Mouse (Mus musculus) mature B cell (primary cell): Measurements from ENCODE around the gene Sema4c.

Source experiments
- in situ Hi-C: fragments of 300-500 bp; cut with MboI; formaldehyde crosslinking; loops from 2 replicates; pipeline ENCODE4 v1.14.3; 2019

Sema4c gene

DNA sequence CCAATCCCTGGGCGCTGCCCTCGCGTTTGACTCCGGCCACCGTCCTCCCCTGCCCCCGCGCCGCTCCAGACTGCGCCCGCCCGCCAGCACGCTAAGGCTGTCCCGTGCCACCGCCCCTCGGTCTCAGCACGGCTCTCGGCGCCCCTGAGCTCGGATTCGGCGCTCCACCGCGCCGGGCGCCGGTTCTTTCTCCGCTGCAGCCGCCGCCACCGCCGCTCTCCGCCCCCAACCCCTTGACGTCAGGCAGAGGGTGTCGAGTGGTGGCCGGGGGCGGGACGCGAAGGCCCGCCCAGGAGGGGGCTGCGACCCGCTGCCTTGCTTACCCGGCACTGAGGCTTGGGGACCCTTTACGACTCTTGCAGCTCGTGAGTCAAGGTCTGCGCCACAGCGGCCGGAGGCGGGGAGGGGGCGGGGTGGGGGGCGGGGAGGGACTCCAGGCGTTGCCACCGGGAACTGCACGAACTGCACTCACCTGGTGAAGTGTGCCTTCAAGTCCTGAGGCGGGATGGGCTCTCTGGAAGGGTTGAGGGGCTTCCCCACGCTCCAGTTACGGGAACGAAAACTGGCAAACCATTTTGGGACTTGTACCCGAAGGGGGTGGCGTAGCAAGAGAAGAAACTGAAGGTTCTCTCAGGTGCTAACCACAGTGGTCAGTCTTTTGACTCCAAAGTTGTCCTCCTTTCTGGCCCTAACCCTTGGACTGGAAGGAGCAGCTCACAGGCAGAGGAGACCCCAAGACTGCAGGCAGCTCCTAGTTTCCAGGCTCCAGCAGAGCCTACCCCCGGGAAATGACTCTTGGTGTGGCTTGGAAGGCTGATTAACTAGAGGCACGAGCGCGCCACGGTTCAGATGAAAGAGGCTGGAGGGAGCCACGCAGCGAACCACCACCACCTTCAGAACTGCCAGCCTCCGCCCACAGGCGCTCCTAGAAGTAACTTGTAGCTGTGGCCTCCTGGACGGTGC lies at the start of gene Sema4c:
TSS of gene Sema4c (minus strand) at position 319 of the 963 bp plus-strand sequence.
- in situ Hi-C loops = no loop called here

- in situ Hi-C loops = no loop called here
Measured at GRCm38 (mm10) chr1:36606951-36607350, 48.8 kb upstream of the Sema4c start.

DNA sequence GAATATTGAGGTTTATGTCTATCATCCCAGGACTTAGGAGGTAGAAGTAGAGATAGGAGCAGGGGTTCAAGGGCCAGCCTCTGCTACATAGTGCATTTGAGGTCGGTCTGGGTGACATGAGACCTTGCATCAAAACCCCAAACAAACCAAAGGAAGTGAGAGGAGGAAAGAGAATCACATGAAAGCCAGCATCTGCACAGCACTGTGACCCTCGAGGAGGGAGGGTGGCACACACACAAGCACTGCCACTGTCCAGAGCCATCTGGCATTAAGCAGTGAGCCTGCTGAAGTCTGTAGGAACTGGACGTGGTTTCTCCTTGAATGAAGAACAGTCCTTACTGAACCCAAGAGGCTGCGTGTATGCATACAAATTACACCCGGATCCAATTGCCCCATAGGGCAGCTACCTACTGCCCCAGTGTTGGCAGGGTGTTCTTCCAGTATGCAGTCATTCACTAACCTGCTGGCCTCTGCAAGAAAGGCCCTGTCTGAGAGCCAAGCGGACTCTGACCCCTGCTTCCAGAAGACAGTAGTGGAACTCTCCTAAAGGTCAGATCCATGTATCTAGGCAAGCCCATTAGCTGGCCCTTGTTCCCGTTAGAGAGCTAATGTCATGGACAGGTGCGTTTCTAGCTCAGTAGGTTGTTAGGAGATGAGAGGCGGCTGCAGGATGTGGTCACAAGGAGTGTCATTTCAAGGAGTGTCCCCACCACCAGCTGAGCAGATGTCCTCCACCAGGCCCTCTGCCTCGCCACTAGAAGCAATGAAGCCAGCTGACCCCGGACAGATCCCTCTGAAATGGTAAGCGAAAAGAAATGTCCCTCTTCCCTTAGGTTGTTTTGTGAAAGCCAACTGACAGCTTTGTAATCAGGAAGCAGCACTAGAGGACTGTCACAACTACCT lies 46.4 kb upstream of the Sema4c start:
- in situ Hi-C loops = no loop called here

DNA sequence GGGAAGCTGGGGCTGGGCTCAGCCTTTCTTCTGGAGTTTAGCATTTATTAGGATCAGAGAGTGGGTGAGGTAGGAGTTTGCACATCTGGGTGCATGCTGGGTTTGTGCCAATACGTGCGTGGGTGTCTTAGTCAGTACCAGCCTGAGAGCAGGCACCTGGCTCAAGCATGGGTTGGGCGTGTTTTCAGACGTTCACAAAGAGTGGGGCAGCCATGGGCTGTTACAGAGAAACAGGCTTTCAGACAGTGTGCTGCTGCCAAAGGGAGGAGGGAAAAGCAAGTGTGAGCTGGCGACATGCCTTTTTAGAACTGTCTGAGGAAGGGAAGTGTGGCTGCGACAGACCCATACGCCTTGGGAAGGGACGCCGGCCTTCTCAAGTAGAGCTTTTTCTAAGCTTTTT lies 45.2 kb upstream of the Sema4c start:
- in situ Hi-C loops = no loop called here

DNA sequence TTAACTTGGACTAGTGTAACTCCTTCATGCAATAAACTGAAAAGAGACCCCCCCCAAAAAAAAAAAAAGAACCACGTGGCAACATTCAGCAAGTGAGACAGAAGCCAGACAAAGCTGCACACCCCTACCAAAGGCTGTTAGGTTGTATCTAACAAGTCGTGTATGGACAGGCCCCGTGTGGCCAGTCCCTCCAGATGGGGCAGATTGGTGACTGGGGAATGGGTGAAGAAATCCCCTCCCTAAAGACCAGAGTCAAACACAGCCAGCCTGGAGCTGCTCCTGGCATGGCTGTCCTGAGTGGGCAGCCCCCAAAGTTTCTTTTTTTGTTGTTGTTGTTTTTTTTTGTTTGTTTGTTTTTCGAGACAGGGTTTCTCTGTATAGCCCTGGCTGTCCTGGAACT lies 44.1 kb upstream of the Sema4c start:
- in situ Hi-C loops = no loop called here

DNA sequence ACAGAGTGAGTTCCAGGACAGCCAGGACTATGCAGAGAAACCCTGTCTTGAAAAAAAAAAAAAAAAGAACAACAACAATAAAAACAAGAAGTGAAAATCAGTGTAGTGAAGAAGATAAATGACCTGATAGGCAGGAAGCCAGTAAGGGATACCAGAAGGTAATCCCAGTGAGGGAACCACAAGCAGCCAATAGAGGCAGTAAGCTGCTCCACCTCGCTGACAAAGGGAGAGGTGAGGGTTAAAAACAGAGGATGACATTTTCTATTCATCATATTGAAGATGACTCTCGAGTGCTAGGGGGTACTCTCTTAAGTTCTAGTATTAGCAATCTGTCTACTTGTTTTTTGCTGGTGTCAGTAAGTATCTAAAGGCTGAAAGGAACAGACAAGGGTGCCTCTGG lies 40.3 kb upstream of the Sema4c start:
- in situ Hi-C loops = no loop called here

GRCm38 (mm10) chr1:36596114-36596513 lies 38.0 kb upstream of the Sema4c start:
- in situ Hi-C loops = no loop called here

- in situ Hi-C loops = no loop called here
Measured at GRCm38 (mm10) chr1:36595167-36595931, 37.2 kb upstream of the Sema4c start.

- in situ Hi-C loops = no loop called here
Measured at GRCm38 (mm10) chr1:36593099-36593498, 35.0 kb upstream of the Sema4c start.

DNA sequence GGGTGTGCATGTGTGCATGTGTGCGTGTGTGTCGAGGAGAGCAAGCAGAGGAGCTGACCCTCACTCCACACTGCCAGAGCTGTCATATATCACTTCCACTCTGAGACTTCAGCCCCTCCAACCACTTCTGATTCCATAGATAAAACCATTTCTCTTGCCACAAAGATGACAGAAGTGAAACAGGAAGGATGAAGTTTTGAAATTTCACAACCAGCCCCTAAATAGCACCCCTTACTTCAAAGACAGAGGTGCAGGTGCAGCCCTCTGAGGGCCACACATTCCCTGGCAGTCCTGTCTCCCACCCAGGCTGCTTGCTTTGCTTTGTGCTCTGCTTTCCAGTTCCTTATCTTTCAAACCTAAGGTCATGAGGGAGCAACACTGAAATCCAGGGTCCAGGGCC lies 33.3 kb upstream of the Sema4c start:
- in situ Hi-C loops = no loop called here

GRCm38 (mm10) chr1:36590664-36591063 lies 32.5 kb upstream of the Sema4c start:
- in situ Hi-C loops = no loop called here

DNA sequence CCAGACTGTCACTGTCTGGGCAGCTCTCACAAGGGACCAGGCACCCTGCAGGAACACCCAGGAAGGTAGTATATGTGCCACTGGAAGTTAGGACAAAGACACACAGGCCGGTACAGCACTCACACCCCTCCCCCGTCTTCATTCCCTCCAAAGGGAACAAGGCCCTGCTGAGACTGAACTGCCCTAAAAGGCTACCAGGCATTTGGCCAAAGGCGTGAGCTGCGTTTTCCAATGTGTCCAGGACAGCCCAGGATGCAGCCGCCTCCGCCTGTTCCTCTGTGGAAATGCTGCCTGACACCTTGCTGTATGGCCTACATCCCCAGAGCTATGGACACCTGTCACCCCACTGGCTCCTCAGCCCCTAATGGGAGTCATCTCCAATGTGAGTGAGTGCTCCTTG lies 31.3 kb upstream of the Sema4c start:
- in situ Hi-C loops = no loop called here

GRCm38 (mm10) chr1:36588476-36589450 lies 30.6 kb upstream of the Sema4c start:
- in situ Hi-C loops = no loop called here

- in situ Hi-C loops = no loop called here
Measured at GRCm38 (mm10) chr1:36587860-36588259, 29.7 kb upstream of the Sema4c start.

- in situ Hi-C loops = no loop called here
Measured at GRCm38 (mm10) chr1:36586288-36586687, 28.1 kb upstream of the Sema4c start.

DNA sequence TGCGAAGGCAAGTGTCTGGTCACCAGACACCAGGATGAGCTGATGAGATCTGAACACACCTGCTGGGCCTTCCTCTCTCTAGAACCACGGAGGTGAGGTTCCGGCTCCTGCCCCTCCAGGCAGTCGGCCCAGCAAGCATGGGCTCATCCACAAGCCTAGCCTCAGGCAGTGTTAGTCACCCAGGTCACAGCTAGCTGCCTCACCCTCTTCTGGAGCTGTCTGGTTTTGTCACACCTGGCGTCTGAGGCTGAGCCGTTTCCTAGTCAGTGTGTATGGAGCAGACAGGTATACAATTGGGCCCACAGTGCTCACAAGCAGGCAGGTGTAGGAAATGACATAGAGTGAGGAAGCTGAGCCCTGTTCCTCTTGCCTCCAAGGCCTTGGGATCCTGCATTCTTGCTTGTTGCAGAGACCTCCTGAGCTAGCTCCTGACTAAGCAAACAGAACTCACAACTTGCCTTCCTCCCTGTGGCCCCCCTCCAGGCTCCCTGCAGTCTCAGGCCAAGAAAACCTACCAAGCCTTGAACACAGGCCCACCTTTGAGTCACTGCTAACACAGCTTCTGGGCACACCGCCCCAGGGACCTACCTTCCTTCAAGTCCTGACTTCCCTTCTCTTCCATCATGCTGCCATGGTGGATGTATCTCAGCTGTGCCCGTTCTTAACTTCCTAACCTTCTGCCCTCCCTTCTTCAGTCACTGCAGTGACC lies 25.4 kb upstream of the Sema4c start:
- in situ Hi-C loops = no loop called here

- in situ Hi-C loops = no loop called here
Measured at GRCm38 (mm10) chr1:36582211-36582610, 24.1 kb upstream of the Sema4c start.

- in situ Hi-C loops = no loop called here
Measured at GRCm38 (mm10) chr1:36581260-36581659, 23.1 kb upstream of the Sema4c start.

DNA sequence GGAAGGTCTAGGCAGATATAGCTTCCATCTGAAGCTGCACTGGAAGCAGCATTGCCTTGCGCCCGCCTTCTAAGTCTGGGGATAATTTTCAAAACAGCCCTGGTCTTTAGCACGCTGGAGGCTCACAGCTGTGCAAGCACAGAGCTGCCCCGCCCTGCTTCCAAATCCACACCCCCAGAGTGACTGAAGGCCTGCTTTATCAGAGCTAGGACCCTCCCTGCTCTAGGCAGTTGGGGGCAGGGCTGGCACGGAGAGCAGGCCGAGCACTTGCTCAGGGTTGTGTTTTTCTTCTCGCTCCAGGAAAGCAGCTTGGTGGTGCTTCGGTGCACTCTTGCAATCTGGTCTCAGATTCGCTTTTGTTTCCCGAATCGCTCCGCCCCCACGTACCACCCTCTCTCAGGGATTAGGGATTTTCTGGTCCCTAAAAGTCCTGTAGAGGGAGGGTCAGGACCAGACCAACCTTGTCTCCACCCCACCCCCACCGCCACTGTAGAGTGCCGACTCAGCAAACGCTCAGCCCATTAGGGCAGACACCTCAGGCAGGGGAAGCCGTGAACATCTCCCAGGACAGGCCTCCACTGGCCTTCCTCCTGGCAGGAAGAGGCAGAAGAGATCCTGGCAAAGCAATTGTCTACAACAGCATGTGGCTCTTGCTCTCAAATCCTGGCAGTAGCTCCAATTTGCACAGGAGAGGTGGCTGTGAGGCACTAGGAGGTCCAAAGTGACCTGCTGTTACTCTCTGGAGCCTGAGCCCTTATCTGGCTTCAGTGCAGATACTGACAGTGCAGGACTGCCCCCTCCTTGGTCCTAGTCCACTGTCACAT lies 22.4 kb upstream of the Sema4c start:
- in situ Hi-C loops = no loop called here
